Mouse (Mus musculus) heart, embryonic 14.5 days (tissue): ENCODE results near the gene Lce6a. TPM values are rescaled to one million over a fixed set of nuclear protein-coding genes. Genes with fewer than 3 reads are reported as not detected.

Experiments
- ATAC-seq: fragments of 200-750 bp; cut with Nextera tagmentation; 2 replicates; pipeline ENCODE4 v1.8.0; 2017; ENCODE audit warnings: low read depth, moderate TSS enrichment; ENCODE audit not compliant: insufficient number of reproducible peaks, insufficient read depth, low FRiP score
- H3K27ac ChIP-seq, 2 experiments: fragments of 200-500 bp in 1 of 2; fragments of 300-500 bp in 1 of 2; sonication (generic) in 1 of 2; replicated peaks in 1 of 2; 2 replicates each; pipeline ENCODE4 v1.5.1; 2012 to 2014; ENCODE audit warnings: low read depth in 2 of 2, low read length in 2 of 2, control low read depth in 1 of 2, mild to moderate bottlenecking in 1 of 2, mixed read lengths in 1 of 2; ENCODE audit not compliant: control insufficient read depth in 1 of 2, insufficient read depth in 1 of 2
- H3K27me3 ChIP-seq: fragments of 300-500 bp; sonication (generic); 2 replicates; pipeline ENCODE4 v1.6.1; 2014; ENCODE audit warnings: mild to moderate bottlenecking, low read length, control low read depth; ENCODE audit not compliant: control insufficient read depth, insufficient read depth
- H3K36me3 ChIP-seq: fragments of 300-500 bp; sonication (generic); 2 replicates; pipeline ENCODE4 v1.6.1; 2014; ENCODE audit warnings: mild to moderate bottlenecking, control low read depth, low read length, mixed read lengths; ENCODE audit not compliant: control insufficient read depth, insufficient read depth
- H3K4me1 ChIP-seq, 2 experiments: fragments of 200-500 bp in 1 of 2; fragments of 300-500 bp in 1 of 2; sonication (generic) in 1 of 2; 2 replicates each; pipeline ENCODE4 v1.6.1; 2012 to 2014; ENCODE audit warnings: low read length in 2 of 2, control low read depth in 1 of 2, mixed read lengths in 1 of 2; ENCODE audit not compliant: control insufficient read depth in 2 of 2, insufficient read depth in 2 of 2
- H3K4me2 ChIP-seq: fragments of 300-500 bp; sonication (generic); 2 replicates; pipeline ENCODE4 v1.6.1; 2014; ENCODE audit warnings: mild to moderate bottlenecking, low read length
- H3K4me3 ChIP-seq, 2 experiments: fragments of 200-500 bp in 1 of 2; fragments of 300-500 bp in 1 of 2; sonication (generic) in 1 of 2; 2 replicates each; pipeline ENCODE4 v1.5.1; 2012 to 2014; ENCODE audit warnings: low read length in 2 of 2, mild to moderate bottlenecking in 2 of 2, control low read depth in 1 of 2, low read depth in 1 of 2, moderate library complexity in 1 of 2; ENCODE audit not compliant: control insufficient read depth in 1 of 2, insufficient read depth in 1 of 2
- H3K9ac ChIP-seq: fragments of 300-500 bp; sonication (generic); 2 replicates; pipeline ENCODE4 v1.6.1; 2014; ENCODE audit warnings: mild to moderate bottlenecking, low read length
- H3K9me3 ChIP-seq: fragments of 300-500 bp; sonication (generic); 2 replicates; pipeline ENCODE4 v1.6.1; 2016; ENCODE audit warnings: low read length, control low read depth; ENCODE audit not compliant: control insufficient read depth
- WGBS: fragments of 180-500 bp; shearing (Covaris S2); extraction: QIAGEN DNeasy Blood & Tissue Kit; methylation state at CpG from one replicate; pipeline ENCODE4 v1.1.7; 2014; 5-methylcytosine and 5-hydroxymethylcytosine counted together
- polyA plus RNA-seq: library from polyadenylated mRNA; unstranded; fragments of >200 nt; fragmentation: Nextera tagmentation; extraction: Ambion mirVana; gene quantifications from 2 replicates; pipeline ENCODE4 v1.2.1, GENCODE M21; 2014

Lce6a gene
- not detected in 2 replicates for polyA plus RNA-seq

DNA sequence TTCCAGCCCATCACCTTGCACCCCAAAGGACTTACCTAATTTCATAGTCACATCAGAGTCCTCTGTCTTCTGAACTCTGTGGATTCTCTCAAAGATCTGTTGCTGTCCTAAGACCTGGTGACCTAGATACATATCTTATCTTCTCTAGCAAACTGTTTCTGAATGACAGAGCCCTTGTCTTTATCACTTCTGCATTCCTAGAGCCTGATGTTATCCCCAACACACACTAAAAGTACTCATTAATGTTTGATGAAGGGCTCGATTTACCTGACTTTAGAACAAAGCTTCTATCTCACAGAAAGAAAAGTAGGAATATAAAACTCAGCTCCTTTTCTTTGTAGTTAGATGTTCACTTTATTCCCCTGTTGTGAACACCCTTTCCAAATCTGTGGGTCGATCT, at the start of gene Lce6a:
Gene Lce6a, minus strand, starts transcription at position 101 of the 400 bp plus-strand sequence.
- Histone ChIP-seq H3K9ac (no peak within 1 kb of the TSS), H3K36me3 (no peaks in the 10 kb centered on the region), H3K4me1 (no peaks in the 10 kb centered on the region), H3K4me2 (no peak within 1 kb of the TSS), H3K4me3 (no peak within 1 kb of the TSS), H3K27me3 (no peaks in the 10 kb centered on the region), H3K27ac (no peak within 1 kb of the TSS), H3K9me3 (no peaks in the 10 kb centered on the region)
- 60% methylated on average over 2 of the region's 2 CpGs for WGBS
- no peak for ATAC-seq

DNA sequence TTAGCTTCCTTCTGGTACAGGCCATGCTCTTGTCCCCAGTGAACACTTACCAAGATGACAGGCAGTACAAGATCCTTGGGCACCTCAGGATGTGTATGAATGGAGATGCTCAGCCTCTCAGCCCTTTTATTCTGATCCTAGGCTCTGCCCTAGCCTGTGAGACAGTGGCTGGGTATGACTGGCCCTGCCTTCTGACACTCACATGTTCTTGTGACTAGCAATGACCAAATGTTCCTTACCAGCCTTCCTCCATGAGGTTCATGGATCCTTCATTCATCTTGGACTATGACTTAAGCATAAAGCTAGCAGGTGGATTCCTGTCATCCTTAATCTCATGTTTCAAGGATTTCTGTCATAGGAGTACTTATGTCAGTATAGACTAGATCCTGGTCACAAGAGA, 48.8 kb upstream of the Lce6a start, which contains the start of gene Lce1a2:
Gene Lce1a2, minus strand, starts transcription at position 101 of the 400 bp plus-strand sequence.
- ATAC-seq, result no peak
- H3K4me3 ChIP-seq, result no peak within 1 kb of the TSS
- H3K4me1 ChIP-seq, result no peaks in the 10 kb centered on the region
- H3K9ac ChIP-seq, result no peak within 1 kb of the TSS
- H3K4me2 ChIP-seq, result no peak within 1 kb of the TSS
- H3K27me3 ChIP-seq, result no peaks in the 10 kb centered on the region
- H3K36me3 ChIP-seq, result no peaks in the 10 kb centered on the region
- H3K27ac ChIP-seq, result no peak within 1 kb of the TSS
- no peaks in the 10 kb centered on the region for H3K9me3 ChIP-seq

DNA sequence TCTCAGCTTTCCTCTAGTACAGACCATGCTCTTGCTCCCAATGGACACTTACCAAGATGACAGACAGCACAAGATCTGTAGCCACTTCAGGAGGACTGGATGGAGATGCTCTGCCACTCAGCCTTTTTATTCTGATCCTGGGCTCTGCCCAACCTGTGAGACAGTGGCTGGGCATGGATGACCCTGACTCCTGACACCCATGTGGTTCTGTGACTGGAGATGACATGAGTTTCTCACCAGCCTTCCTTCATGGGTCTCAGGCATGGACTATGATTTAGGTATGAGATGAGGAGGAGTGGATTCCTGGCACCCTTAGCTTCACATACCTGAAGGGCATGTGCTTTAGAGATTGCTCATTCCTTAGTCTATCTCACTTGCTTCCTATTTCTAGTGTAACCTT, 35.4 kb upstream of the Lce6a start, which contains the start of gene Lce1b:
Gene Lce1b, minus strand, starts transcription at position 101 of the 400 bp plus-strand sequence.
- Histone ChIP-seq H3K9me3 (no peaks in the 10 kb centered on the region), H3K4me1 (no peaks in the 10 kb centered on the region), H3K27ac (no peak within 1 kb of the TSS), H3K9ac (no peak within 1 kb of the TSS), H3K27me3 (no peaks in the 10 kb centered on the region), H3K4me3 (no peak within 1 kb of the TSS), H3K36me3 (no peaks in the 10 kb centered on the region), H3K4me2 (no peak within 1 kb of the TSS)
- ATAC-seq, result no peak

DNA sequence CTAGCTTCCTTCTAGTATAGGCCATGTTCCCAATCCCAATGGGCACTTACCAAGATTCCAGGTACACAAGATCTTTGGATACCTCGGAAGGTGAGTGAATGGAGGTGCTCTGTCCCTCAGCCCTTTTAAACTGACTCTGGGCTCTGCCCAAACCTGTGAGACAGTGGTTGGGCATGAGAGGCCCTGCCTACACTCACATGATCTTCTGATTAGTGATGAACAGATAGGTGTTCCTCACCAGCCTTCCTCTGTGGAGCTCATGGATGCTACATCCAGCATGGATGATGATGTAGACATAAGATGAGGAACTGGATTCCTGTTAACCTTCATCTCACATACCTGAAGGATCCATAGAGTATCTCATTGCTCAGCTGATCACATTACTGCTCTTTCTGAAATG, 26.7 kb upstream of the Lce6a start, which contains the start of gene Lce1a1:
Gene Lce1a1, minus strand, starts transcription at position 101 of the 400 bp plus-strand sequence.
- H3K27me3 ChIP-seq, result no peaks in the 10 kb centered on the region
- 62% methylated on average over 1 of the region's 1 CpGs for WGBS
- no peak within 1 kb of the TSS for H3K27ac ChIP-seq
- H3K4me1 ChIP-seq, result no peaks in the 10 kb centered on the region
- H3K9ac ChIP-seq, result no peak within 1 kb of the TSS
- H3K4me2 ChIP-seq, result no peak within 1 kb of the TSS
- no peaks in the 10 kb centered on the region for H3K36me3 ChIP-seq
- ATAC-seq, result no peak
- H3K4me3 ChIP-seq, result no peak within 1 kb of the TSS
- no peaks in the 10 kb centered on the region for H3K9me3 ChIP-seq

DNA sequence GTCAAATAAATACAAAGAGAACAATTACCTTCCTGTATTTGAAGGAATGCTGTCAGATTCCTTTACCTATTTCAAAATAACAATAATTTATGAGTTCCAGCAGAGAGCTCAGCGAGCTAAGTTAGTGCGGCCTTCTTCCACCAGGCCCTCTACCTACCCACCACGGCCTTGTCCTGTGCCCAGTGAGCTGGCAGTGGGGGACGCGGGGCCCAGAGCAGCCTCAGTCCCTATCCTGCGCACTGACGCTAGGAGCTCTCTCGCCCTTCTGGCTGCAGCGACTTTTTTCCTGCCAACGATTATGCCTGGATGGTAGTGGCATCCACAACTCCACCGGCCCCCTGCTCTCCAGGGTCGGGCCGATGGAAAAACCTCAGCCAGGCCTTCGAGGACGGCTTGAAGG, 18.4 kb upstream of the Lce6a start:
- Histone ChIP-seq H3K9ac (no peak overlapping the region), H3K4me2 (no peak overlapping the region), H3K27ac (no peak overlapping the region), H3K9me3 (no peaks in the 10 kb centered on the region), H3K36me3 (no peaks in the 10 kb centered on the region), H3K4me1 (no peaks in the 10 kb centered on the region), H3K27me3 (no peaks in the 10 kb centered on the region), H3K4me3 (no peak overlapping the region)
- WGBS, result 89% methylated on average over 15 of the region's 15 CpGs
- no peak for ATAC-seq

DNA sequence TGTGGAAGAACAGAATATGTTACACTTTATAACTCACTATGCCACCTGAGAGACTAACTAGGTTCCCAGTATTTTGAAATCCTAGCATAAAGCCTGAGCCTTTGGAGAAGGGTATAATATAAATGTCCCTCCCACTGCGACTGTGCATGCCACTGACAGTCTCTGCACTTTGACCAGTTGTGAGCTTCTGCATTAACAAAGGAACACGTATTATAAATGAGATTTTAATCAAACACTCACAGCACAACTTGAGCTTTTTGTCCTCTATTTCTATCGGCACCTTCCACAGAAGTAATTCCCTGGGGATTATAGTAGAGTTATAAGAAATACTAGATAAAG, 17.2 kb upstream of the Lce6a start:
- no peak for ATAC-seq
- no peak overlapping the region for H3K9ac ChIP-seq
- no peaks in the 10 kb centered on the region for H3K4me1 ChIP-seq

DNA sequence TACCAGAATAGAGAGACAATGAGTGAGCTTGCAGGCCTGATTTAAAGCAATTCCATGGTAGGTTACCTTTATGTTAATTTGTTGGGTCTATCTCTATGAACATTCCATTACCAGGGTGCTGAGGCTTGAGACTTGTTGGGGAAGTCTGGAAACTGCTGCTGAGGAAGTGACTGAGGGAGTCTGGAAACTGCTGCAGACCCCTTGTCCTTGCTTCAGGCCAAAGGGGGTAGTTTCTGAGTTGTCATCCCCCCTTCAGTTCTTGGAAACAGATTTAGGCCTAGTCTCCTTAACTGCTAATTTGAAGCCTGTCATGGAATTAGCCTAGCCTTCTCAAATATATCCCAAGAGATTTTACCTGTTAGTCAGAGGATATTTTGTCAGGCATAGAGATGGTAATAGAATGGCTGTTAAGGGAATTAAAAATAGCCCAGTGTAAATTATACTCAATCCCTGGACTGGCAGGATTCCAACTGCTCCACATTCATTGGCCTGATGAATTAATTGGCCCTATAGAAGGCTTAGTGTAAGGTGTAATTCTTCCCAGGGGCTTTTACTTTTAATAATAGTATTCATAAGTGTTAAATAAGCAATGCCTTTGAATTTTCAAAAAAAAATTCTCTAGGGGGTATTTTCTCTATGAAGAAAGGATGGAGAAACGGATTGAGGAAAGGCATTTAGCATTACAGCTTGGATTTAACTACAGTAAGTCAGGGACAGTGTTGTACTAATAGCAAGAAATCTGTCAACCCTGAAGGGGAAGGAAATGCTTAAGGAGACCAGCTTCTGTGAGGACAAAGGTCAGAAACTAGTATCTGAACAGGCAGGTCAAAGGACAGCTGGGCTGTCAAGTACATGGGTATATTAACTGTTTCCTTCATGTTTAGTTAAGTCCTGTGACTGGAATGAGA, 16.5 kb upstream of the Lce6a start:
- Histone ChIP-seq H3K9ac (no peak overlapping the region), H3K4me2 (no peak overlapping the region), H3K27me3 (no peaks in the 10 kb centered on the region), H3K36me3 (no peaks in the 10 kb centered on the region), H3K9me3 (no peaks in the 10 kb centered on the region), H3K4me3 (no peak overlapping the region), H3K4me1 (no peaks in the 10 kb centered on the region), H3K27ac (no peak overlapping the region)
- ATAC-seq, result no peak
- WGBS, result 57% methylated on average over 1 of the region's 1 CpGs

More for the DNA sequence above, 17.2 kb upstream of the Lce6a start:
- Histone ChIP-seq H3K36me3 (no peaks in the 10 kb centered on the region), H3K4me2 (no peak overlapping the region), H3K27ac (no peak overlapping the region), H3K9me3 (no peaks in the 10 kb centered on the region), H3K4me3 (no peak overlapping the region), H3K27me3 (no peaks in the 10 kb centered on the region)
- whole genome bisulfite sequencing, result 69% methylated on average over 3 of the region's 3 CpGs
